Mouse (Mus musculus) limb, embryonic 12.5 days (tissue): ENCODE results near the gene Epb41l2. TPM values are rescaled to one million over a fixed set of nuclear protein-coding genes. Genes with fewer than 3 reads are reported as not detected.

Source experiments
- ATAC-seq: fragments of 200-750 bp; cut with Nextera tagmentation; 2 replicates; pipeline ENCODE4 v1.8.0; 2017; ENCODE audit warnings: low read depth, moderate TSS enrichment; ENCODE audit not compliant: insufficient number of reproducible peaks, insufficient read depth, low FRiP score, low TSS enrichment
- H3K27ac ChIP-seq: fragments of 300-500 bp; sonication (generic); 2 replicates; pipeline ENCODE4 v1.5.1; 2016; ENCODE audit warnings: mild to moderate bottlenecking, moderate library complexity
- H3K27me3 ChIP-seq: fragments of 300-500 bp; sonication (generic); 2 replicates; pipeline ENCODE4 v1.6.1; 2016; ENCODE audit warnings: mild to moderate bottlenecking, moderate library complexity
- H3K36me3 ChIP-seq: fragments of 300-500 bp; sonication (generic); 2 replicates; pipeline ENCODE4 v1.6.1; 2016; ENCODE audit warnings: mild to moderate bottlenecking, moderate library complexity
- H3K4me1 ChIP-seq: fragments of 300-500 bp; sonication (generic); replicated peaks from 2 replicates; pipeline ENCODE4 v1.6.1; 2016
- H3K4me2 ChIP-seq: fragments of 300-500 bp; sonication (generic); 2 replicates; pipeline ENCODE4 v1.6.1; 2016; ENCODE audit warnings: mild to moderate bottlenecking, moderate library complexity
- H3K4me3 ChIP-seq: fragments of 300-500 bp; sonication (generic); replicated peaks from 2 replicates; pipeline ENCODE4 v1.5.1; 2016; ENCODE audit warnings: mild to moderate bottlenecking
- H3K9ac ChIP-seq: fragments of 300-500 bp; sonication (generic); replicated peaks from 2 replicates; pipeline ENCODE4 v1.6.1; 2016; ENCODE audit warnings: mild to moderate bottlenecking, moderate library complexity
- H3K9me3 ChIP-seq: fragments of 300-500 bp; sonication (generic); 2 replicates; pipeline ENCODE4 v1.6.1; 2016; ENCODE audit warnings: mild to moderate bottlenecking, moderate library complexity
- WGBS: fragments of 180-500 bp; shearing (Covaris S2); methylation state at CpG from one replicate; pipeline ENCODE4 v1.1.7; 2016; 5-methylcytosine and 5-hydroxymethylcytosine counted together
- polyA plus RNA-seq: library from polyadenylated mRNA; unstranded; fragments of >200 nt; fragmentation: Nextera tagmentation; extraction: Ambion mirVana; gene quantifications from 2 replicates; pipeline ENCODE4 v1.2.1, GENCODE M21; 2016

The Epb41l2 gene
- polyA plus RNA-seq, 1 experiment from 2014 or later, result 106 TPM

DNA sequence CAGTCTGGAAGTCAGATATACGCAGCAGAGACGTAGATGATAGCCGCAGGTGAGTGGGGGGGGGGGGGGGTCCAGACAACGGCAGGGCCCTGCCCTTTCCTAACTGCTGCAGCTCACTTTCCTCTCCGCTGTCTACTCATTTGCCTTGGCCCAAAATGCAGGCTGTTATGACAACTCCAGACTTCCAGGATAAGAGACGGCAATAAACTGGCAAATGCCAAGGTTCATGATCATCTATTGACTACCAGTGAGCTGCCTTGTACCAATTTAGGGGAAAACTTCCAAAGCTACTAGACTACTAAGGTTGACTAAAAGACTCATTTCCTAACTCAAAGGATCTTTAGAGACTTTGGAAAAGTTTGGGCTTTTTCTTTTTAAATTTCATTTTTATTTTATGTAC lies 177.0 kb downstream of the Epb41l2 start:
- H3K9me3 ChIP-seq, result no peaks in the 10 kb centered on the region
- no peak overlapping the region for H3K9ac ChIP-seq
- no peaks in the 10 kb centered on the region for H3K4me1 ChIP-seq
- 93% methylated on average over 6 of the region's 6 CpGs for WGBS
- no peaks in the 10 kb centered on the region for H3K36me3 ChIP-seq
- no peaks in the 10 kb centered on the region for H3K27me3 ChIP-seq
- no peak overlapping the region for H3K4me2 ChIP-seq
- no peak for ATAC-seq
- no peak overlapping the region for H3K27ac ChIP-seq
- H3K4me3 ChIP-seq, result no peak overlapping the region

DNA sequence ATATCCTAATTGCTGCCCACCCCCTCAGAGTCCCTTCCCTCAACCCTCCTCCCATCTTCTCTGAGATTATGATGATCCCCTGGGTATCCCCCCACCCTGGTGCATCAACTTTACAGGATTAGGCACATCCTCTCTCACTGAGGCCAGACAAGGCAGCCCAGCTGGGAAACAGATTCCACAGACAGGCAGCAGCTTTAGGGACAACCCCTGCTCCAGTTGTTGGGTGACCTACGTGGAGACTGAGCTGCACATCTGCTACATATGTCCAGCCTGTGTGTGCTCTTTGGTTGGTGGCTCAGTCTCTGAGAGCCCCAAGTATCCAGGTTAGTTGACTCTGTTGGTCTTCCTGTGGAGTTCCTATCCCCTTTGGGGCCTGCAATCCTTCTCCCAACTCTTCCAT lies 179.1 kb downstream of the Epb41l2 start:
- H3K4me3 ChIP-seq, result no peak overlapping the region

DNA sequence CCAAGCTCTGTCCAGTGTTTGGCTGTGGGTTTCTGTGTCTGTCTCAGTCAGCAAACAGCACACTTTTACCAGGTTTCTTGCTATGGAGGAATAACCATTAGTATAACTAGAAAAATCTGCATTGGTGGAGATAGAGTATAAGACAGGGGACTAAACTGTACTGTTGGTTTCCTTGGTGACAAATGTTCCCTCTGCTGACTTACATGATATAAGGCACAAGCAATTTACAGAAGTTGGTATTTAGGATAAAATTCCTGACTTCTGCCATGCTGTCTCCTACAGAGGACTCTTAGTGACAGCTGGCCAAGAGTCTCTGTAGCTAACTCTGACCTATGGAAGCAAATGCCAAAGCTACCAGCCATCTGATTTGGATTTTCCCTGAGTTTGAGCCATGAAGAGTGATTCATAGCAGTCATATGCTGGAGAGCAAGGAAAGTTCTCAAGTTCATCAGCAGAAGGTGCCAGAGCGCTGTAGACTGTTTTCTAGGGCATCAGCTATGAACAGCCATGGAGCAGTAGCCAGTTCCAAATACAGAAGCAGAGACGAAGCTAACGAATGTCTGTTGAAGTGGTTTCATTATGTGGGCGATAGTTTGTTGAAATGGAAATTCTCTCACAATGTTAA lies 179.7 kb downstream of the Epb41l2 start:
- H3K4me3 ChIP-seq, result no peak overlapping the region
- no peaks in the 10 kb centered on the region for H3K4me1 ChIP-seq
- no peak overlapping the region for H3K27ac ChIP-seq
- H3K9ac ChIP-seq, result no peak overlapping the region
- no peak overlapping the region for H3K4me2 ChIP-seq
- H3K9me3 ChIP-seq, result no peaks in the 10 kb centered on the region
- WGBS, result 84% methylated on average over 4 of the region's 4 CpGs
- H3K27me3 ChIP-seq, result no peaks in the 10 kb centered on the region
- no peaks in the 10 kb centered on the region for H3K36me3 ChIP-seq
- ATAC-seq, result no peak

More for the DNA sequence above, 179.1 kb downstream of the Epb41l2 start:
- Histone ChIP-seq H3K36me3 (no peaks in the 10 kb centered on the region), H3K9ac (no peak overlapping the region), H3K27ac (no peak overlapping the region), H3K27me3 (no peaks in the 10 kb centered on the region), H3K9me3 (no peaks in the 10 kb centered on the region), H3K4me2 (no peak overlapping the region), H3K4me1 (no peaks in the 10 kb centered on the region)
- ATAC-seq, result no peak
- WGBS, result 68% methylated on average over 1 of the region's 1 CpGs

DNA sequence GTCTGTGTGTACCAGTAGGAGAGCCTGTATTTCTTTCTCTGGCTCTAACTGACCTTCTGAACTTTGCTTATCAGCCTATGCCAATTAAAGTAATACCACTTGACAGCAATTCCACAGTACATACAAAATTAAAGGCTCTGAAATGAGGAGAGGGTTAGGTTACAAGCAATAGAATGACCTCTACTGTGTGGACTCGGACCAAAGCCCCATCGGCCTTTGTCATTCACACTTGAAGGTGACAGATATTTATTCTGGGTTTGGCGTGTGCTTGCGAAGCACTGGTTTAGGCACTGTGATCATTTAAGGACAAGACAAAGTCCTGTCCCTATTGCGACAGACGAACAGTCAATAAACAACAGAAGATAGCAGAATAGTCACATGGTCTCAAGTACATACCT lies 180.2 kb downstream of the Epb41l2 start:
- H3K27me3 ChIP-seq, result no peaks in the 10 kb centered on the region
- no peak for ATAC-seq
- 57% methylated on average over 6 of the region's 6 CpGs for WGBS
- no peaks in the 10 kb centered on the region for H3K4me1 ChIP-seq
- no peak overlapping the region for H3K4me3 ChIP-seq
- no peak overlapping the region for H3K27ac ChIP-seq
- H3K9ac ChIP-seq, result no peak overlapping the region
- H3K4me2 ChIP-seq, result no peak overlapping the region
- no peaks in the 10 kb centered on the region for H3K36me3 ChIP-seq
- no peaks in the 10 kb centered on the region for H3K9me3 ChIP-seq

DNA sequence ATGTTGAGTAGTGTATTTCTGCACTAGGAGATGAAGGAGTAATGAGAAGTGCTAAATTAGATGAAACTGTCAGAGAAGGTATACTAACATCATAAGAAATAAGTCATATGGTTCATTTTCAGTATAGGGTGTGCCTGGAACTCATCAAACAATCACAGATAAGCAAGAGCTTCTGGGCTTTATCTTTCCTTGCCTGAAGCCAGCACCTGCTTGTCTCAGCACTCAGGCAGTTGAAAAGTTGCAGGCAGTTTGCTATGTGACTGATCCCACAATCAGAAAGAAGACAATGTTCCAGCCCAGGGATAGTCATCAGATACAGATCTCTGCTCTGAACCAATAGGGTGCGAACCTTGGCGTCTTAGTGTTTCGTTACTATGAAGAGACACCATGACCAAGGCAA lies 181.5 kb downstream of the Epb41l2 start:
- Histone ChIP-seq H3K27ac (no peak overlapping the region), H3K9ac (no peak overlapping the region), H3K27me3 (no peaks in the 10 kb centered on the region), H3K4me2 (no peak overlapping the region), H3K4me3 (no peak overlapping the region), H3K9me3 (no peaks in the 10 kb centered on the region), H3K4me1 (no peaks in the 10 kb centered on the region), H3K36me3 (no peaks in the 10 kb centered on the region)
- 97% methylated on average over 3 of the region's 3 CpGs for WGBS
- ATAC-seq, result no peak

DNA sequence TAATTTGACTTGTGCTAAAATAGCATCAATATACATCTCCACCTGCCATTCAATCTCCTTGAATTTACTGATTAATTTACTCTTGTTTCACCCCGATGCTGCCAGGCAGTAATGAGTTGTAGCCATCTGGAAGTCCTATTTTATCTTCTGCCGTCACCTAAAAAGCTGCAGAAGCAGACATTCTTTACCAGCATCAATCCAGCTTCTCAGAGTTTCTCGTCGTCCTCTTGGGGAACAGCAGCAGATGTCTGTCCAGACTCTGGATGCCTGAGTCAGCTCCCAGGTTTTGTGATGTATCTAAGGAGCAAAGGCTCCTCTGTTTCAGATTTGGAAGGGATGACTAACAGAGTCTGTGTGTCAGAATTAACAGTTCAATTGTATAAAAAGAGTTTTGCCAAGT lies 193.3 kb downstream of the Epb41l2 start:
- Histone ChIP-seq H3K4me1 (no peaks in the 10 kb centered on the region), H3K27me3 (no peaks in the 10 kb centered on the region), H3K9me3 (no peaks in the 10 kb centered on the region), H3K9ac (no peak overlapping the region), H3K4me2 (no peak overlapping the region), H3K36me3 (no peaks in the 10 kb centered on the region), H3K27ac (no peak overlapping the region), H3K4me3 (no peak overlapping the region)
- WGBS, result 30% methylated on average over 4 of the region's 4 CpGs
- no peak for ATAC-seq

DNA sequence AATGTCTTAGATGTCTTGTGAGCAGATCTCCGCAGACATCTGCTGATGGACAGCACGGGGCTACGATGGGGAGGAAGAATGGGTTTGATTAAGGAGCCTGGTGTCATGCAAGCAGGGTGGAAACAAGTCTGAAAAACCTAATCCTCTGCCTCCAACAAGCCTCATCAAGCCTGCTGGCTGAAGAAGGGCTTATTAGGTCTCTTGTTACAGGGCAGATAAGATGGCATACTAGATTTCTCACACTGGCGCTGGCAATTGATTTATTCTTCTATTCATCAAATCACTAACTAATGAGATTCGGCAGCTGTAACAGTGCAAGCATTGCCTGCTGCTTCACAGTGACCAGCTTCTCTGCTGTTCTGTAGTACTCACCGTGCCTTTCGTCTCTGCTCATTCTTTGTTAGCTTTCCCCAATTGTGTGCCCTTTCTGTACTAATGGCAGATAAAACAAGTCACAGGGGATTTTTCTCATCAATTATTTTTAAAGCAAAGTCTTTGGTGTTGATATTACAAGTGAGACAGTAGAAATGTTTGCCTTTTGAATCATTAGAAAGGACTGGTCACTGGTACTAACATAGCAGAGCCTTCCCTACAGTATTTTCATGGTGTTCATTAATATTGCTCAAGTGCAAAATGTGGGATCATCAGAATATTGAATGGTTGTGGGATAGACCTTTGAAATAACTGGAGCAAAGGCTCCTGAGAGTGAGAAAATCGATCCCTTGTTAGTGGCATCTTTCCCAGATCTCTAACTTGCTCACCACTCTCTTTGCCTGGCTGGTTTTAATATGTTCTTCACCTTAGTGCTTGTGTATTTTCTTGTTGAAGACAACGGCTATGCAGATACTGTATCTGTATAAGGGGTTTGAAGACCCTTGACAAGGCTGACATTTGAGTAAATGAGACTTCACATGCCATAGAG lies 212.0 kb downstream of the Epb41l2 start:
- WGBS, result 68% methylated on average over 9 of the region's 9 CpGs

More for the DNA sequence above, 212.0 kb downstream of the Epb41l2 start:
- Histone ChIP-seq H3K9ac (no peak overlapping the region), H3K9me3 (no peaks in the 10 kb centered on the region), H3K4me2 (no peak overlapping the region), H3K27me3 (no peaks in the 10 kb centered on the region), H3K36me3 (no peaks in the 10 kb centered on the region), H3K4me1 (no peaks in the 10 kb centered on the region), H3K4me3 (no peak overlapping the region), H3K27ac (no peak overlapping the region)
- ATAC-seq, result no peak

Other genes with a start within 250 kb of the Epb41l2 start
- 19.8 and 24.1 TPM in 2 replicates for gene Akap7, start 51.9 kb upstream of the Epb41l2 start, polyA plus RNA-seq
- gene Smlr1, start 176.5 kb downstream of the Epb41l2 start, polyA plus RNA-seq, result not detected in 2 replicates